Mouse (Mus musculus) C2C12 (cell line): ENCODE data around the gene Fuca1.

Experiments
- CEBPB ChIP-seq: IDR thresholded peaks from one replicate; pipeline ENCODE4 v1.6.1; 2011; ENCODE audit warnings: low read depth, mild to moderate bottlenecking, control low read depth, moderate library complexity
- CTCF ChIP-seq: IDR thresholded peaks from one replicate; pipeline ENCODE4 v1.5.1; 2011; ENCODE audit not compliant: control insufficient read depth, insufficient read depth, insufficient read length
- FOSL1 ChIP-seq: IDR thresholded peaks from one replicate; pipeline ENCODE4 v1.8.0; 2011; ENCODE audit warnings: mild to moderate bottlenecking, low read length; ENCODE audit not compliant: poor library complexity, insufficient read depth, severe bottlenecking
- MYOG ChIP-seq: IDR thresholded peaks from one replicate; pipeline ENCODE4 v1.6.1; 2011; ENCODE audit not compliant: control insufficient read depth, insufficient read length; ENCODE audit errors: extremely low read depth
- USF1 ChIP-seq: IDR thresholded peaks from one replicate; pipeline ENCODE4 v1.6.1; 2011; ENCODE audit warnings: low read depth, mild to moderate bottlenecking, control low read depth, moderate library complexity

GRCm38 (mm10) chr4:135900008-135900407 is 20.5 kb upstream of the Fuca1 start:
- no peak for TF ChIP-seq CTCF
- TF ChIP-seq CEBPB: no peak
- TF ChIP-seq USF1: no peak
- TF ChIP-seq MYOG: no peak
- no peak for TF ChIP-seq FOSL1
